Mouse (Mus musculus): ENCODE measurements around the gene Lypla2.

GRCm38 (mm10) chr4:135924418-135924817 lies 48.0 kb downstream of the Lypla2 start:
- TF ChIP-seq CTCF (IDR thresholded peaks at IDR 0.05) = no peak
- no peak for TF ChIP-seq EP300 (IDR thresholded peaks at IDR 0.05)
